Mouse (Mus musculus) myocyte (in vitro differentiated cells): Measurements from ENCODE around the gene Pdlim7.

Experiments used
- CEBPB ChIP-seq: IDR thresholded peaks from 2 replicates; pipeline ENCODE4 v1.6.1; 2011; ENCODE audit warnings: mild to moderate bottlenecking, moderate library complexity; ENCODE audit not compliant: poor library complexity, insufficient read depth, severe bottlenecking
- E2F4 ChIP-seq: IDR thresholded peaks from one replicate; pipeline ENCODE4 v1.6.1; 2011; ENCODE audit warnings: mild to moderate bottlenecking, control low read depth, moderate library complexity; ENCODE audit not compliant: insufficient read depth
- MAX ChIP-seq: IDR thresholded peaks from one replicate; pipeline ENCODE4 v1.6.1; 2011; ENCODE audit warnings: low read depth, mild to moderate bottlenecking, control low read depth
- MYOD1 ChIP-seq, 3 experiments: IDR thresholded peaks; one replicate each; pipeline ENCODE4 v1.6.1; 2011; ENCODE audit warnings: control low read depth in 2 of 3, low read depth in 2 of 3, mild to moderate bottlenecking in 2 of 3, moderate library complexity in 1 of 3; ENCODE audit not compliant: insufficient read length in 2 of 3, control insufficient read depth in 1 of 3
- POLR2A ChIP-seq: IDR thresholded peaks from one replicate; pipeline ENCODE4 v1.6.1; 2011; ENCODE audit warnings: low read depth, mild to moderate bottlenecking, control low read depth, moderate library complexity; ENCODE audit not compliant: insufficient read length
- POLR2AphosphoS2 ChIP-seq: IDR thresholded peaks from one replicate; pipeline ENCODE4 v1.6.1; 2011; ENCODE audit warnings: low read depth, control low read depth; ENCODE audit not compliant: insufficient read length
- SRF ChIP-seq: IDR thresholded peaks from one replicate; pipeline ENCODE4 v1.6.1; 2011; ENCODE audit warnings: low read depth; ENCODE audit not compliant: control insufficient read depth, insufficient read length
- TCF12 ChIP-seq: IDR thresholded peaks from one replicate; pipeline ENCODE4 v1.6.1; 2011; ENCODE audit warnings: mild to moderate bottlenecking, control low read depth; ENCODE audit not compliant: poor library complexity, insufficient read depth, severe bottlenecking
- USF1 ChIP-seq: IDR thresholded peaks from one replicate; pipeline ENCODE4 v1.6.1; 2011; ENCODE audit warnings: low read depth, mild to moderate bottlenecking, control low read depth, moderate library complexity

GRCm38 (mm10) chr13:55473961-55474360 is 39.5 kb downstream of the Pdlim7 start:
- TF ChIP-seq POLR2A (no peak), POLR2AphosphoS2 (no peak), SRF (no peak), MAX (no peak), CEBPB (no peak), TCF12 (no peak), MYOD1 (IDR thresholded peaks at IDR 0.05; ENCODE audit: control insufficient read depth in 1 of 3, insufficient read length in 2 of 3, low read depth in 2 of 3) (no peak), USF1 (no peak), E2F4 (no peak)
